Mouse (Mus musculus) liver, postnatal 0 days (tissue): ENCODE results near the gene Vps35l. TPM values are rescaled to one million over a fixed set of nuclear protein-coding genes. Genes with fewer than 3 reads are reported as not detected.
A peak's percentile ranks its signal among the peaks of the same experiment; 100 is the strongest.

ENCODE experiments used
- ATAC-seq: fragments of 200-750 bp; cut with Nextera tagmentation; 2 replicates; pipeline ENCODE4 v1.8.0; 2017; ENCODE audit warnings: mild to moderate bottlenecking, moderate library complexity
- DNase-seq: peaks from one replicate; pipeline ENCODE4 v3.0.0-alpha.2; 2016
- H3K27ac ChIP-seq: fragments of 300-500 bp; sonication (generic); 2 replicates; pipeline ENCODE4 v1.5.1; 2014; ENCODE audit warnings: antibody characterized with exemption, moderate library complexity, mild to moderate bottlenecking, low read depth
- H3K27me3 ChIP-seq: fragments of 300-500 bp; sonication (generic); 2 replicates; pipeline ENCODE4 v1.6.1; 2014; ENCODE audit warnings: low read length, control low read depth, mixed read lengths; ENCODE audit not compliant: insufficient read depth
- H3K36me3 ChIP-seq: fragments of 300-500 bp; sonication (generic); replicated peaks from 2 replicates; pipeline ENCODE4 v1.6.1; 2014; ENCODE audit warnings: mild to moderate bottlenecking, control low read depth, low read length, moderate library complexity, mixed read lengths; ENCODE audit not compliant: insufficient read depth
- H3K4me1 ChIP-seq: fragments of 300-500 bp; sonication (generic); 2 replicates; pipeline ENCODE4 v1.6.1; 2014; ENCODE audit warnings: antibody characterized with exemption, mild to moderate bottlenecking, control low read depth; ENCODE audit not compliant: insufficient read depth
- H3K4me2 ChIP-seq: fragments of 300-500 bp; sonication (generic); 2 replicates; pipeline ENCODE4 v1.6.1; 2014; ENCODE audit warnings: low read depth, mild to moderate bottlenecking, low read length, moderate library complexity, mixed read lengths
- H3K4me3 ChIP-seq: fragments of 300-500 bp; sonication (generic); 2 replicates; pipeline ENCODE4 v1.5.1; 2014; ENCODE audit warnings: low read depth, low read length
- H3K9ac ChIP-seq: fragments of 300-500 bp; sonication (generic); replicated peaks from 2 replicates; pipeline ENCODE4 v1.6.1; 2014; ENCODE audit warnings: mild to moderate bottlenecking, moderate library complexity
- H3K9me3 ChIP-seq: fragments of 300-500 bp; sonication (generic); 2 replicates; pipeline ENCODE4 v1.6.1; 2016; ENCODE audit warnings: mild to moderate bottlenecking, control low read depth, low read length, mixed read lengths
- CTCF ChIP-seq: sonication (generic); IDR thresholded peaks from 2 replicates; pipeline ENCODE4 v1.5.1; 2016; ENCODE audit warnings: antibody characterized with exemption, low read depth
- EP300 ChIP-seq: IDR thresholded peaks from 2 replicates; pipeline ENCODE4 v1.6.1; 2016; ENCODE audit warnings: antibody characterized with exemption, low read depth, mild to moderate bottlenecking
- WGBS: fragments of 180-500 bp; shearing (Covaris S2); extraction: QIAGEN DNeasy Blood & Tissue Kit; methylation state at CpG from one replicate; pipeline ENCODE4 v1.1.7; 2014; ENCODE audit not compliant: insufficient replicate concordance; 5-methylcytosine and 5-hydroxymethylcytosine counted together
- polyA plus RNA-seq: library from polyadenylated mRNA; unstranded; fragments of >200 nt; fragmentation: Nextera tagmentation; extraction: Ambion mirVana; gene quantifications from 2 replicates; pipeline ENCODE4 v1.2.1, GENCODE M21; 2015

Gene Vps35l
- polyA plus RNA-seq, 1 experiment from 2014 or later, result 20.5 TPM

DNA sequence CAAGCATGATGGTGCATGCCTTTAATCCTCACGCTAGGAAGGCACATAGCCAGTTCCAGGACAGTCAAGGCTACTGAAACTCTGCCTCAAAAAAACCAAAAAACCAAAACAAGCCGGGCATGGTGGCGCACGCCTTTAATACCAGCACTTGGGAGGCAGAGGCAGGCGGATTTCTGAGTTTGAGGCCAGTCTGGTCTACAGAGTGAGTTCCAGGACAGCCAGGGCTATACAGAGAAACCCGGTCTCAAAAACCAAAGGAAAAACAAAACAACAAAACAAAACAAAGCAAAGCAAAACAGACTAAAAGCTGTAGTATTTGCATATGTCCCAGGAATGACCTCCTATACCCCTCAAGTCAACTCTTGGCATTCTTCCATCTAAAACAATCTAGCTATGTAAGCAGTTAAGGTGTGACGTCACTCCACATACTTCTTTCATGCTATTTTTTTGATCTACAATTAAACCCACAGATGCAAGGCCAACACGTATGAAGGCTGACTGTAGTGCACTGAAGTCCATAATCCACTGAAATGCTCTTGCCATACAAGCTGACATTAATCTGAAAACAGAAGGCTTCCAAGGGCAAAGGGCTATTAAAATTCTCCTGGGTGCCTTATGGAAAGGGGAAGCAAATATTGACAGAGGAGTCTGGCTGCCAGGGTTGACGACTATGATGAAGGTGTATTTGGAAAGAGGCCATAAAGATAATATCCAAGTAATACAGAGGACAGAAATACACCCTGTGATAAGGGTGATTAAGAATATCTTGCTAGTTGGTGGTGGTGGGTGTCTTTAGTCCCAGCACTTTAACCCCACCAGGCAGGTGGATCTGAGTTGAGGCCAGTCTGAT lies 35.8 kb upstream of the Vps35l start:
- TF ChIP-seq CTCF (no peak), EP300 (no peak)
- 58% methylated on average over 9 of the region's 9 CpGs for WGBS
- H3K9ac ChIP-seq, result peak overlapping the region; percentile 93
- peaks cover 4% of the 10 kb centered on the region; the same call in 1 of the 2 replicates for H3K36me3 ChIP-seq
- no peaks in the 10 kb centered on the region for H3K9me3 ChIP-seq
- peak overlapping the region; percentile 95 for H3K4me3 ChIP-seq
- peaks cover 38% of the 10 kb centered on the region for H3K4me1 ChIP-seq
- DNase-seq (no peak), ATAC-seq (peak; percentile 13; the same call in 1 of the 2 replicates)
- H3K27ac ChIP-seq, result peak overlapping the region; percentile 95
- H3K27me3 ChIP-seq, result no peaks in the 10 kb centered on the region
- peak overlapping the region; percentile 93 for H3K4me2 ChIP-seq

DNA sequence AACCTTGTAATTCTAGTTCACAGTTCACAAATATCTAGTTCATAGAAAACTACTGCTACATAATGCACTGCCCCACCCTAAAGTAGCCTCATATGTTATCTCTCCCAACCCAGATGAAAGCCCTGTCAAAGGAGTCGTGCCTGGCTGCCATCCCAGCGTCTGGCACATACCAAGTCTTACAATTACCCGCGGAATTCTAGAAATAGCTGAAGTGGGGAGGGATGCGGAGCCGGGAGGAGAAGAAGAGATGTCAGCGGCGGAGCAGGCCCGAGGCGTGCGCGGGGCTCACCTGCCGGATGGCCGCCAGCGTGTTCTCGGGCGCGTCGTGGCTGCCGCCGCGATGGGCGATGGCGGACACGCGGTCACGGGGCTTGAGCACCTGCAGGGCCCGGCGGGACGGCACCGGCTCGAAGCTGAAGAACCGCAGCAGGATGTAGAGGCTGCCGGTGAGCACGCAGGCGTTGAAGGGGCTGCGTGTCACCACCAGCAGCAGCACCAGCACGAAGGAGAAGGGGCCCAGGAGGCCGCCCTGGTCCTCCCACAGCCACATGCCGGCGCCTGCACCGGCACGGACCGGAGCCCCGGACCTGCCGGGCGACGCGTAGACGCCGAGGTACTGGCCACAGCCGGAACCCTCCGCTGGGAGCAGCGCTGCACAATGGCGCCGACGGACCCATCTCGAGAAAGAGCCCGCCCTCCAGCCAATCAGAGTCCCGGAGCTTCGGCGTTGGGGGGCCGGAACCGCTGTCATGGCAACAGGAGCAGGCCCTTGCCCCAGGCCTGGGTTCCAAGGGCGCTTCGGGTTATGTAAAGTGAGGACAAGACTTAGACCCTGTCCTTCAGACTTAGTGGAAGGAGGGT lies 34.7 kb upstream of the Vps35l start, which contains the start of gene Gde1:
Gene Gde1, minus strand, starts transcription at position 678 of the 861 bp plus-strand sequence.
- WGBS, result under 1% methylated on average over 66 of the region's 66 CpGs
- Histone ChIP-seq H3K9ac (peak within 1 kb of the TSS; percentile 93), H3K27ac (peak within 1 kb of the TSS; percentile 95), H3K9me3 (no peaks in the 10 kb centered on the region), H3K4me2 (peak within 1 kb of the TSS; percentile 93), H3K27me3 (no peaks in the 10 kb centered on the region), H3K4me3 (peak within 1 kb of the TSS; percentile 95), H3K36me3 (peaks cover 4% of the 10 kb centered on the region; the same call in 1 of the 2 replicates), H3K4me1 (peaks cover 33% of the 10 kb centered on the region)
- no peak for TF ChIP-seq CTCF
- no peak for TF ChIP-seq EP300
- peak; percentile 91 for DNase-seq
- ATAC-seq, result peak; percentile 82

- ATAC-seq (no peak), DNase-seq (no peak)
- TF ChIP-seq CTCF (no peak), EP300 (no peak)
- Histone ChIP-seq H3K4me3 (peak overlapping the region; percentile 95), H3K27ac (peak overlapping the region; percentile 95), H3K9ac (peak overlapping the region; percentile 93; the same call in 1 of the 2 replicates), H3K27me3 (no peaks in the 10 kb centered on the region), H3K36me3 (peaks cover 4% of the 10 kb centered on the region; the same call in 1 of the 2 replicates), H3K9me3 (no peaks in the 10 kb centered on the region), H3K4me1 (peaks cover 33% of the 10 kb centered on the region), H3K4me2 (peak overlapping the region; percentile 93)
- WGBS, result 52% methylated on average over 6 of the region's 6 CpGs
These were observed 34.0 kb upstream of the Vps35l start for GRCm38 (mm10) chr7:118706051-118706450.

DNA sequence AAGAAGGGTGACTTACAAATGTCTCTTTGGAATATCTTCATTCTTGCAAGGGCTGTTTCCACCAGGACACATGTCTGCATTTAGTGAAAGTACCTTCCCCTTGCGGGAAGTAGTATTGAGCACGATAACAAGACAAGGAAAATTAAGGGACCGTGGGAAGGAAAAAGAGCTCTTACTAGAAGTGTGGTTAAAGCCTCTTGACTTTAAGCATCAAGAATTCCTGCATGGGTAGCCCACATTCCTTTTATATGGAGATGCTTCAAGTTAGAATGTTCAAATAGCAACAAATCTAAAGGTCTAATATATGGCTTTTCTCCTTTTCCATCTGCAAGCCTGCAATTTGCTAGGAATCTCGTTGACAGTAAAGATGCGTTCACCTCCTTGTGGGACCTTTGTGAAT lies 33.5 kb upstream of the Vps35l start:
- TF ChIP-seq EP300 (no peak), CTCF (no peak)

GRCm38 (mm10) chr7:118707216-118707615 lies 32.8 kb upstream of the Vps35l start:
- DNase-seq (no peak), ATAC-seq (no peak)
- Histone ChIP-seq H3K27ac (no peak overlapping the region), H3K4me1 (peaks cover 29% of the 10 kb centered on the region), H3K4me3 (no peak overlapping the region), H3K9ac (no peak overlapping the region), H3K9me3 (no peaks in the 10 kb centered on the region), H3K4me2 (no peak overlapping the region), H3K27me3 (no peaks in the 10 kb centered on the region), H3K36me3 (no peaks in the 10 kb centered on the region)
- TF ChIP-seq EP300 (no peak), CTCF (no peak)
- 48% methylated on average over 2 of the region's 2 CpGs for WGBS

More for the DNA sequence above, 33.5 kb upstream of the Vps35l start:
- Histone ChIP-seq H3K4me2 (no peak overlapping the region), H3K36me3 (peaks cover 4% of the 10 kb centered on the region; the same call in 1 of the 2 replicates), H3K4me1 (peaks cover 32% of the 10 kb centered on the region), H3K27ac (no peak overlapping the region), H3K4me3 (no peak overlapping the region), H3K27me3 (no peaks in the 10 kb centered on the region), H3K9me3 (no peaks in the 10 kb centered on the region), H3K9ac (no peak overlapping the region)
- DNase-seq (no peak), ATAC-seq (no peak)
- 82% methylated on average over 5 of the region's 5 CpGs for WGBS

DNA sequence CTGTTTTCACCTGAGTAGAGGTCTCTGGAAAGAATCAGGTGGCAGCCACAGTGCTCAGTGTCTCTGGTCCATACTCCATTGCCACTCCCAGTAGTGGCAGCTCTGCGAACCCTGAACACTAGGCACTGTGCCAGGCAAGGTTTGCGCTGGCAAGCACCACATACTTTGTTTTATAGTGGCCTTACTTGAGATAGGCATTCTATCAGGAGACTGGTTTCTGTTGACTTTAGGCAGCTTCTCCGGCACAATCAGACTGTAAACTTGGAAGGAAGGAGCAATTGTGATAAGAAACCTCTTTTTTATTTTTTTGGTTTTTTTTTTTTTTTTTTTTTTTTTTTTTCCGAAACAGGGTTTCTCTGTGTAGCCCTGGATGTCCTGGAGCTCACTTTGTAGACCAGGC lies 32.0 kb upstream of the Vps35l start:
- H3K4me2 ChIP-seq, result no peak overlapping the region
- 43% methylated on average over 4 of the region's 4 CpGs for WGBS
- ATAC-seq, result no peak
- H3K4me3 ChIP-seq, result no peak overlapping the region
- no peaks in the 10 kb centered on the region for H3K36me3 ChIP-seq
- no peak for DNase-seq
- H3K4me1 ChIP-seq, result peaks cover 29% of the 10 kb centered on the region
- TF ChIP-seq EP300 (no peak), CTCF (no peak)
- no peak overlapping the region for H3K9ac ChIP-seq
- H3K9me3 ChIP-seq, result no peaks in the 10 kb centered on the region
- no peak overlapping the region for H3K27ac ChIP-seq
- H3K27me3 ChIP-seq, result no peaks in the 10 kb centered on the region
